Mouse (Mus musculus): Measurements from ENCODE around the gene Tuba3b.

Tuba3b gene

DNA sequence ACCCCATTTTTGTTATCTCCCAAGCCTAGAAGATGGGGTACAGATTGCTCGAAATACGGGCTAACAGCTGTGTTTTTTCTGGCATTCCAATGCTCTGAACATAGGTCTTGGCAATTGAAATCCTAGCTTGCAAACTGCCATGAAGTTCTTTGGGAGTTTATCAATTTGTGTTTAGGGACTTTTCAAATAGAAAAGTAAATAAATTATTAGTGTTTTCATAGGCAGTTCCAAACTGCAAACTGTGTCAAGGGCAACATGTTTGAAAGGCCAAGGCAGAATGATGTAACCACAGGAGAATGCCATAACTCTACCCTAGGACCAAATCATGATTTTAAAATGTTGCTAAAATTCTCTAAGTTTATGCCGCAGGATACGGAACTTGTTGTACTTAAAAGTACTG lies 7.8 kb upstream of the Tuba3b start:
- CTCF ChIA-PET = no interaction called here

GRCm38 (mm10) chr6:145608693-145609092 lies 6.9 kb upstream of the Tuba3b start:
- CTCF ChIA-PET = no interaction called here

- CTCF ChIA-PET = interaction anchor here (0.6 to 0.7 kb wide), 2 partner anchors 309 to 408 kb away, joined by 3 to 5 read pairs; no protein-coding TSS in a partner anchor
Measured at GRCm38 (mm10) chr6:145610901-145611300, 4.7 kb upstream of the Tuba3b start.

- CTCF ChIA-PET = no interaction called here
Measured at GRCm38 (mm10) chr6:145612611-145613010, 2.9 kb upstream of the Tuba3b start.

GRCm38 (mm10) chr6:145614219-145614618 lies 1.3 kb upstream of the Tuba3b start, which contains the start of gene Lmntd1:
Lmntd1 (minus strand) TSS chr6:145614319.
- CTCF ChIA-PET = no interaction called here

GRCm38 (mm10) chr6:145616402-145617229 lies 1.1 kb downstream of the Tuba3b start:
- CTCF ChIA-PET = no interaction called here

DNA sequence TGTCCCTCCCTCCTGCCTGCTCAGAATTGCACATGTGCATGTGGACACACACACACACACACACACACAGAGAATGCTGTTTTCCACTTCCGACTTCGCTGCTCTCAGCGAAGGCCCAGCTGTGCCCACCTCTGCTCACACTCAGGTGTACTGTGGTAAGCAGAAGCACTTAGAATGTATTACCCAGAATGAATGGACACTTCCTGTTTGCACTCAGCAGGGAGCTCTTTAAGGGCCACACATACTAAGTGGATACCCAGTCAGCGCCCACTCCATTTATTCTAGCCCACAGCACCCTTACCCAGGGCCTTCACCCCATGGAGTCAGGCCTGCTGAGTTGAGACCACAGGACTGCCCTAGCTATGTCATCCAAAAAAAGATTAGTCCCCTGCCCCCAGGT lies 7.6 kb downstream of the Tuba3b start:
- CTCF ChIA-PET = no interaction called here

- CTCF ChIA-PET = no interaction called here
Measured at GRCm38 (mm10) chr6:145630269-145630668, 14.7 kb downstream of the Tuba3b start.

GRCm38 (mm10) chr6:145634454-145634853 lies 18.9 kb downstream of the Tuba3b start:
- CTCF ChIA-PET = no interaction called here

DNA sequence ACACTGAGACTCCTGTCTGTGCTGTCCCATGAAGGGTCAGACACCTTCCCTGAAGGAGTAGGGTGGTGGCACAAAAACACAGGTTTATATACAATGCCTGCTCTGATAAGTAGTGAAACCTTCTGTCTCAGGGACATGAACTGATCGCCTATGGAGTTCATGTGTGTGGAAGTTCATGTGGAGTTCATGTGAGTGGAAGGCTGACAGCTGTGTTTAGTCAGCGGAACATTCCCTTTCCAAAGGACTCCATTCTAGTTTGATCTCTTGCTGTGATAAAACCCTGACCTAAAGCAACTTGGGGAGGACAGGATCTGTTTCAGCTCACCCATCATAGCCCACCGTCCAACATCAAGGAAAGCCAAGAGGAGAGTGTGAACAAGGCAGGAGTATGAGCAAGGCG lies 21.1 kb downstream of the Tuba3b start:
- CTCF ChIA-PET = no interaction called here

GRCm38 (mm10) chr6:145638248-145638647 lies 22.7 kb downstream of the Tuba3b start:
- CTCF ChIA-PET = no interaction called here

- CTCF ChIA-PET = no interaction called here
Measured at GRCm38 (mm10) chr6:145640971-145641506, 25.5 kb downstream of the Tuba3b start.

- CTCF ChIA-PET = no interaction called here
Measured at GRCm38 (mm10) chr6:145651976-145652375, 36.4 kb downstream of the Tuba3b start.

DNA sequence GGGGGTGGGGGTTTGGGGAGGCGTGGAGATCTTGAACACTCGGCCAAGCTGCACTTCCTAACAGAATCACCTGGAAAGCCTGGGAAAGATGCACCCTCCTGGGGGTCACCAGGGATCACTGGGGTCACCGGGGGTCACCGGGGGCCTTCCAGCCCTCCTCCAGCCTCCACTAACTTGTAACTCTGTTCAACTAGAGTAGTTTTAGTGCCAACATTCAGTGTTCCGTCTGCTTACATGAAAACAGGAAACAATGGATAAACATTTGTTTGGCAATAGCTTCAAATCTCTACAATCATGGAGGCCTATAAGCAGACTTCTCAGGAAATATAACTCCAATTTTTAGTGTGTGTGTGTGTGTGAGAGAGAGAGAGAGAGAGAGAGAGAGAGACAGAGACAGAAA lies 37.4 kb downstream of the Tuba3b start:
- CTCF ChIA-PET = no interaction called here

DNA sequence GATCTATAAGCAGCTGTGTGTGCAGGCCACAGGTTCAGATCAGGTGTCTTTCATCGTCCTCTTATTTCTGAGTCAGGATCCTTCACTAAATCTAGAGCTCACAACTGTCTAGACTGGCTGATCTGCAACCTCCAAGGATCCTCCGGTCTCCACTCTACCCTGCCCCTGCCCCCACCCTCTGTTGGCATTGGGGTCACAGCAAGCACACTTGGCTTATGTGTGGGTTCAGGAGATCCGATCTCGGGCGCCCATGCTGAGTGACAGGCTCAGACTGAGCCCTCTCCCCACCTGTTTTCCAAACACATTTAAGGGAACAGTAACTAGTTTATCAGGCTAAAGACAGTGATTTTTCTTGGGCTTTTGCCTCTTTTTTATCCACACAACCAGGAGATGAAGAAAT lies 38.1 kb downstream of the Tuba3b start:
- CTCF ChIA-PET = no interaction called here

GRCm38 (mm10) chr6:145654062-145654836 lies 38.7 kb downstream of the Tuba3b start:
- CTCF ChIA-PET = no interaction called here

- CTCF ChIA-PET = no interaction called here
Measured at GRCm38 (mm10) chr6:145655678-145656077, 40.1 kb downstream of the Tuba3b start.

DNA sequence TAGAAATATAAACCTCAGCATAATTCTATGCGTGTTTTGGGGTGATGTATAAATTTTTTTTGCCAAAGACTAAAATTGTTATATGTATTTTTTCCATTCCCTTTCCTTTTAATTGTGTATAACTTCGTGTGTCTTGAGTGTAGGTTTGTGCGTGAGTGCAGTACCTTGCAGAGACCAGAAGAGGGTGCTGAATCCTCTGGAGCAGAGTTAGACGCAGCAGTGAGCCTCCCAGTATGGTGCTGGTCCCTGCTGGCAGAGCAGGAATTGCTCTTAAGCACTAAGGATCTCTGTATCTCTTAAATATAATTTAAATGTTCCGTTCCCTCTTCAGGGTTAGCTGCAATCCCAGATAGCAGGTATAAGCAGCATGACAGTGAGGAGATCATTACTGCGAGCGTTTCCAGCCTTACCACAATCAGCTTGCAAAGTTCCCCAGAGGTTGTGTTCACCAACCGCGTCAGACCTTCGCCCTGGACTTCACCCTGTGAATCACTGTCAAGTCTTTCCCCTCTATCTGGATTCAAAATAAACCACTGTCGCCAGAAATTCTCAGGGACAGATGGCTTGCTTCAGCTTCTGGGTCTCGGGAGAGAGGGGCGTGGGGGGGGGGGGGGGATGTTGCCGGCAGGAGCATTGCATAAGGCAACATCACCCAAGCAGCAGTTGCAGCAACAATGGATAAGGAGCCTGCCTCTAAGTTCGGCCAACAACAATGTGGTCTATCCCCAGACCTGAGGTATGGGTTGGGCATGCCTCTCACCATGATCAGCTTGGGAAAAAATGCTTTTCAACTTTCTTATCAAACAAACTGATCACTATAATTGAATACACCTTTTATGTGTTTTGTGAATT lies 41.4 kb downstream of the Tuba3b start:
- CTCF ChIA-PET = interaction anchor here (0.5 kb wide), 1 partner anchor 19 kb away, joined by 3 read pairs; no protein-coding TSS in a partner anchor

GRCm38 (mm10) chr6:145659116-145659515 lies 43.6 kb downstream of the Tuba3b start:
- CTCF ChIA-PET = no interaction called here

DNA sequence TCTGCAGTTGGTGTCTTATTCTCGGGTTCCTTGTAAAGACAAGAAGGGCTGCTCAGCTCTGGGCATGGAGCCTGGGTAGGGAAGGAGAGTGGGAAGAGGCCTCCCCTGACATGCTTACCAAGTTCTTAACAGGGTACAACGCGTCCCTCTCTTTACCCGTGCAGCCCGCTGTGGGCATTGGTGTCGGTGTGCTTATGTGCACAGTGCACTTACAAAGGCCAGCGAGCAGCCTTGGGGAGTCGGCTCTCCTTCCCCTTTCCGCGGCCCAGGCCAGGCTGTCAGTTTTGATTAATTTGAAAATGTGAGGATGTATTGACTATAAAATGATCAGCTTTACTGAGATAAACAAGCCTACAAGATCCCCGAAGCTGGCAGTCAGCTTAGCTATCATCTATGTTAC lies 45.4 kb downstream of the Tuba3b start:
- CTCF ChIA-PET = no interaction called here

DNA sequence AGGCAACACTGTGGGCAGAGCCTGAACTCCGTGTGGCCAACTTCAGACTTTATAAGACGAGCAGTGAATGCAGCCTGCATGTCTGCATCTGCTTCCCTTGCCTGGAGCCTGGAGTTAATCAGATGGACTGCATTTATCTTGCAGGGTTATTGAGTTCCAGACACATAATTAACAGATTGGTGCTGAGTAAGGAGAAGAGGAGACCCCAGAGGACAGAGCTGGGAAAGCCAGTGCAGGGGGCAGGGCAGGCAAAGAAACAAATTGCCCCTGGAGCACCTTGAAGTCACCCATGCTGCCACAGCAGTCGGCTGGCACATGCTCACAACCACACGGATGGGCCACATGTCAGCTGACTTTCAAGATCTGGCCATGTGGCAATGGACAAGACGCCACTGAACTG lies 48.7 kb downstream of the Tuba3b start:
- CTCF ChIA-PET = no interaction called here

- CTCF ChIA-PET = no interaction called here
Measured at GRCm38 (mm10) chr6:145665751-145666150, 50.2 kb downstream of the Tuba3b start.

Data from spleen, embryonic (tissue).